Comparison of ENCODE assay signal across 22 mouse cellular contexts in the genomic region with DNA sequence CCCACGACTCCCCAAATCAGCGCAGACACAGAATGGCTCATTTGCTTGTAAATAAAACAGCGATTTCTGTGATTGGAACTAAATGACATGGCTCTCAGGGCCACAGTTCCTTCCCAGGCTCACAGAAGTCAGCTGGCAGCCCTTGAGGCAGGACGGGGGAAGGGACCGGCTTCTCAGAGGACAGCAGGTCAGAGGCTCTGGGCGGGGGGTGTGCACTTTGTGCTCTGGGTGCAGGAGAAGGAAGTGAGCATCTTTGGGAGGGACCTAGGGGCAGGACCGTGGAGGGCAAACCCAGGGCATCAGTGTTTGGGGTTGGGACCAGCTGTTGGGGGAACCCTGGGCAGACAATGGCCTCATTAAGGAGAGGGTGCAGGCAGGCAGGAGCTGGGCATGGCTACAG. TPM values are rescaled to one million over a fixed set of nuclear protein-coding genes. Genes with fewer than 3 reads are reported as not detected.
DNase-seq lines count a peak whose midpoint lies in the region; ATAC-seq and TF ChIP-seq lines count a peak whose summit lies in the region.
"Had no signal": no experiment of that assay in that cellular context is flagged by ENCODE, and none has a peak within 500 bp of the region (broad histone marks: within the 10 kb centered on the region; RNA-seq: fewer than 3 reads in every experiment).

No protein-coding gene starts in this region.

- no peak for DNase-seq in hindbrain, postnatal 0 days (ENCODE audit: low spot score)
- DNase-seq in ES-CJ7 (ENCODE audit: low read depth, low spot score): peak; percentile 23
- DNase-seq in layer of hippocampus, postnatal 36 days: no peak
- DNase-seq: adrenal gland, postnatal 14 days; cerebellum, adult 18-20 months; cerebellum, adult 9-11 months; cerebellum, postnatal 36 days; gastrocnemius, adult 2 months; gastrocnemius, postnatal 36 days; heart, adult 11 months; heart, postnatal 4 days; kidney, adult 18-20 months had no signal

- no peak overlapping the region for H3K4me2 ChIP-seq in hindbrain, embryonic 13.5 days
- no peak overlapping the region for H3K4me2 ChIP-seq in hindbrain, postnatal 0 days (ENCODE audit: low read depth, low read length)
- H3K4me2 ChIP-seq in intestine, embryonic 16.5 days (ENCODE audit: low read depth, low read length): no peak overlapping the region
- H3K4me2 ChIP-seq: embryonic facial prominence, embryonic 15.5 days; heart, embryonic 13.5 days had no signal

- no peak overlapping the region for H3K9ac ChIP-seq in hindbrain, embryonic 13.5 days
- H3K9ac ChIP-seq in hindbrain, postnatal 0 days (replicated peaks; ENCODE audit: low read length): no peak overlapping the region
- H3K9ac ChIP-seq in intestine, embryonic 16.5 days (ENCODE audit: low read depth, low read length): no peak overlapping the region
- H3K9ac ChIP-seq: embryonic facial prominence, embryonic 15.5 days; heart, embryonic 13.5 days had no signal

- WGBS in hindbrain, embryonic 13.5 days: 50% methylated on average over 7 of the region's 7 CpGs
- WGBS in hindbrain, postnatal 0 days: 46% methylated on average over 7 of the region's 7 CpGs
- WGBS in intestine, embryonic 16.5 days: 52% methylated on average over 7 of the region's 7 CpGs

- H3K36me3 ChIP-seq in hindbrain, embryonic 13.5 days: no peaks in the 10 kb centered on the region
- H3K36me3 ChIP-seq in hindbrain, postnatal 0 days (ENCODE audit: insufficient read depth, low read length): no peaks in the 10 kb centered on the region
- H3K36me3 ChIP-seq in E14TG2a.4 (ENCODE audit: insufficient read depth, low read length): no peaks in the 10 kb centered on the region
- no peaks in the 10 kb centered on the region for H3K36me3 ChIP-seq in intestine, embryonic 16.5 days (ENCODE audit: control insufficient read depth, insufficient read depth, low read length)
- H3K36me3 ChIP-seq: embryonic facial prominence, embryonic 15.5 days; forebrain, embryonic 10.5 days; heart, embryonic 13.5 days had no signal

- ATAC-seq in hindbrain, embryonic 13.5 days (ENCODE audit: low FRiP score): 0 out of 2 replicates have a peak, but pooled peaks have one; percentile 43
- no peak for ATAC-seq in hindbrain, postnatal 0 days
- peak; percentile 68 for ATAC-seq in intestine, embryonic 16.5 days
- ATAC-seq in inflammation-experienced regulatory T-cells, adult 6 months: no peak

- no peak overlapping the region for H3K4me3 ChIP-seq in hindbrain, embryonic 13.5 days
- H3K4me3 ChIP-seq in hindbrain, postnatal 0 days (ENCODE audit: low read length): no peak overlapping the region
- peak overlapping the region; percentile 41 for H3K4me3 ChIP-seq in E14TG2a.4 (replicated peaks; ENCODE audit: low read length)
- H3K4me3 ChIP-seq in intestine, embryonic 16.5 days (ENCODE audit: low read length): no peak overlapping the region
- H3K4me3 ChIP-seq: embryonic facial prominence, embryonic 15.5 days; erythroblast, embryonic 14.5 days; forebrain, embryonic 10.5 days; gastrocnemius, adult 2 months; heart, embryonic 13.5 days had no signal

- H3K4me1 ChIP-seq in hindbrain, embryonic 13.5 days (replicated peaks): peaks cover 11% of the 10 kb centered on the region
- no peaks in the 10 kb centered on the region; the same call in 1 of the 2 replicates for H3K4me1 ChIP-seq in hindbrain, postnatal 0 days (ENCODE audit: insufficient read depth, low read length)
- H3K4me1 ChIP-seq in E14TG2a.4 (replicated peaks; ENCODE audit: low read depth, low read length): peaks cover 59% of the 10 kb centered on the region
- peaks cover 7% of the 10 kb centered on the region for H3K4me1 ChIP-seq in intestine, embryonic 16.5 days (ENCODE audit: control insufficient read depth, insufficient read depth, low read length)

- no peak overlapping the region for H3K27ac ChIP-seq in hindbrain, embryonic 13.5 days
- no peak overlapping the region for H3K27ac ChIP-seq in hindbrain, postnatal 0 days
- H3K27ac ChIP-seq in intestine, embryonic 16.5 days (ENCODE audit: low read length): no peak overlapping the region
- H3K27ac ChIP-seq: embryonic facial prominence, embryonic 15.5 days; forebrain, embryonic 10.5 days; gastrocnemius, adult 2 months; heart, embryonic 13.5 days had no signal

- peaks cover 5% of the 10 kb centered on the region for H3K27me3 ChIP-seq in hindbrain, embryonic 13.5 days
- H3K27me3 ChIP-seq in hindbrain, postnatal 0 days (ENCODE audit: insufficient read depth, low read length): no peaks in the 10 kb centered on the region
- H3K27me3 ChIP-seq in E14TG2a.4 (ENCODE audit: insufficient read depth, low read length): peaks cover 34% of the 10 kb centered on the region
- H3K27me3 ChIP-seq in intestine, embryonic 16.5 days (replicated peaks; ENCODE audit: control insufficient read depth, insufficient read depth, low read length): no peaks in the 10 kb centered on the region

- no peaks in the 10 kb centered on the region for H3K9me3 ChIP-seq in hindbrain, embryonic 13.5 days
- no peaks in the 10 kb centered on the region for H3K9me3 ChIP-seq in hindbrain, postnatal 0 days (ENCODE audit: low read length)
- H3K9me3 ChIP-seq in E14TG2a.4 (ENCODE audit: low read length): no peaks in the 10 kb centered on the region
- H3K9me3 ChIP-seq in intestine, embryonic 16.5 days (ENCODE audit: control insufficient read depth, low read length): no peaks in the 10 kb centered on the region
- H3K9me3 ChIP-seq: embryonic facial prominence, embryonic 15.5 days; forebrain, embryonic 10.5 days; heart, embryonic 13.5 days had no signal

- no peak for TF ChIP-seq CTCF in hindbrain, postnatal 0 days (IDR thresholded peaks at IDR 0.05; ENCODE audit: low read depth)
- TF ChIP-seq CTCF in E14TG2a.4 (conservative IDR thresholded peaks at IDR 0.05; ENCODE audit: low read length): no peak

RNA-seq across cellular contexts. Expression of a gene that starts 7.4 kb away (rescaled TPM):
- polyA plus RNA-seq in hindbrain, embryonic 13.5 days (2015; fragmentation: Nextera tagmentation; extraction: Ambion mirVana): 4.4 and 4.6 TPM in 2 replicates
- 1.2 and 1.8 TPM in 2 replicates for total RNA-seq in hindbrain, postnatal 0 days (2014; rRNA removed)
- polyA plus RNA-seq in hindbrain, postnatal 0 days (2015; fragmentation: Nextera tagmentation; extraction: Ambion mirVana): 1.6 and 2.0 TPM in 2 replicates
- polyA plus RNA-seq in intestine, embryonic 16.5 days (2015; fragmentation: Nextera tagmentation; extraction: Ambion mirVana): 3.5 and 8.3 TPM in 2 replicates
- under 1 TPM; 0.17 to 0.20 TPM for total RNA-seq in layer of hippocampus, postnatal 36 days (2021)
- not detected for polyA plus RNA-seq in inflammation-experienced regulatory T-cells, adult 6 months (2017; shearing (Covaris generic))
- total RNA-seq: MEL had no signal
- polyA plus RNA-seq: erythroblast, embryonic 14.5 days had no signal

RNA-seq across cellular contexts. Expression of a gene that starts 37.9 kb away (rescaled TPM):
- polyA plus RNA-seq in hindbrain, embryonic 13.5 days (2015; fragmentation: Nextera tagmentation; extraction: Ambion mirVana): 38.8 and 40.0 TPM in 2 replicates
- 80.0 and 84.8 TPM in 2 replicates for total RNA-seq in hindbrain, postnatal 0 days (2014; rRNA removed)
- 58.7 and 62.4 TPM in 2 replicates for polyA plus RNA-seq in hindbrain, postnatal 0 days (2015; fragmentation: Nextera tagmentation; extraction: Ambion mirVana)
- 1.0 and 1.2 TPM in 2 replicates for polyA plus RNA-seq in intestine, embryonic 16.5 days (2015; fragmentation: Nextera tagmentation; extraction: Ambion mirVana)
- 10 to 100 TPM; 63.7 to 66.8 TPM for total RNA-seq in layer of hippocampus, postnatal 36 days (2021)
- polyA plus RNA-seq in inflammation-experienced regulatory T-cells, adult 6 months (2017; shearing (Covaris generic)): not detected
- polyA plus RNA-seq: erythroblast, embryonic 14.5 days; kidney, embryonic 14.5 days had no signal

RNA-seq across cellular contexts. Expression of a gene that starts 45.7 kb away (rescaled TPM):
- polyA plus RNA-seq in hindbrain, embryonic 13.5 days (2015; fragmentation: Nextera tagmentation; extraction: Ambion mirVana): 55.3 and 58.7 TPM in 2 replicates
- 90.9 and 95.0 TPM in 2 replicates for total RNA-seq in hindbrain, postnatal 0 days (2014; rRNA removed)
- 45.1 and 48.9 TPM in 2 replicates for polyA plus RNA-seq in hindbrain, postnatal 0 days (2015; fragmentation: Nextera tagmentation; extraction: Ambion mirVana)
- polyA plus RNA-seq in intestine, embryonic 16.5 days (2015; fragmentation: Nextera tagmentation; extraction: Ambion mirVana): 19.0 and 20.6 TPM in 2 replicates
- 100 to 1,000 TPM in 1 of 2 experiments, 10 to 100 TPM in 1; 88.2 to 105 TPM for total RNA-seq in layer of hippocampus, postnatal 36 days (2021)
- 10 to 100 TPM; 12.1 to 18.8 (median 17.9) TPM for polyA plus RNA-seq in inflammation-experienced regulatory T-cells, adult 6 months (2017; shearing (Covaris generic))

Comparison
In these comparisons a context has a peak if more than half of its experiments do, and no peak if none do; other contexts are left out.
1. ATAC-seq: peak in hindbrain, embryonic 13.5 days (single experiment) and intestine, embryonic 16.5 days (single experiment); none in hindbrain, postnatal 0 days (single experiment) and inflammation-experienced regulatory T-cells, adult 6 months (single experiment).
2. RNA of a gene that starts 37.9 kb away (polyA plus RNA-seq): 58.7 to 62.4 TPM in hindbrain, postnatal 0 days and 38.8 to 40.0 TPM in hindbrain, embryonic 13.5 days; 1.0 to 1.2 TPM in intestine, embryonic 16.5 days and not detected in inflammation-experienced regulatory T-cells, adult 6 months; every median in the first group is over 10 times any median in the second.